Mouse (Mus musculus): ENCODE measurements around the gene Slc2a4. TPM values are rescaled to one million over a fixed set of nuclear protein-coding genes. Genes with fewer than 3 reads are reported as not detected.
"Not testable (repeated sequence)": the region's sequence is repeated elsewhere in the genome, so short reads cannot be mapped to it uniquely, and the experiment has no call there.

Gene Slc2a4
- polyA plus RNA-seq, 1 experiment = 14.1 TPM

- TF ChIP-seq USF1 (IDR thresholded peaks at IDR 0.05; ENCODE audit: low read depth) (no peak), MYOG (IDR thresholded peaks at IDR 0.05; ENCODE audit: control insufficient read depth in 1 of 3, insufficient read depth in 1 of 3, insufficient read length in 2 of 3, low read depth in 2 of 3) (no peak), MAX (IDR thresholded peaks at IDR 0.05; ENCODE audit: low read depth) (no peak), POLR2AphosphoS2 (IDR thresholded peaks at IDR 0.05; ENCODE audit: insufficient read length, low read depth) (no peak), TCF3 (IDR thresholded peaks at IDR 0.05; ENCODE audit: insufficient read length, low read depth) (no peak), TCF12 (IDR thresholded peaks at IDR 0.05; ENCODE audit: insufficient read depth, poor library complexity, severe bottlenecking) (no peak), MYOD1 (IDR thresholded peaks at IDR 0.05; ENCODE audit: control insufficient read depth in 1 of 3, insufficient read length in 2 of 3, low read depth in 2 of 3) (no peak), SRF (IDR thresholded peaks at IDR 0.05; ENCODE audit: control insufficient read depth, insufficient read length, low read depth) (no peak), E2F4 (IDR thresholded peaks at IDR 0.05; ENCODE audit: insufficient read depth) (no peak), POLR2A (IDR thresholded peaks at IDR 0.05; ENCODE audit: insufficient read length, low read depth) (no peak), CEBPB (IDR thresholded peaks at IDR 0.05; ENCODE audit: insufficient read depth, poor library complexity, severe bottlenecking) (no peak)
- Histone ChIP-seq H3ac (ENCODE audit: control insufficient read depth, insufficient read length) (no peak overlapping the region), H3K4me3 (no peak overlapping the region), H3K27me3 (ENCODE audit: control insufficient read depth, insufficient read depth, insufficient read length) (peaks cover 17% of the 10 kb centered on the region), H3K36me3 (ENCODE audit: control insufficient read depth, insufficient read depth) (no peaks in the 10 kb centered on the region), H3K4me2 (ENCODE audit: low read depth) (no peak overlapping the region), H3K79me2 (ENCODE audit: control insufficient read depth, insufficient read depth) (no peaks in the 10 kb centered on the region)
Observed at GRCm38 (mm10) chr11:69932254-69932653, 15.7 kb downstream of the Slc2a4 start.

DNA sequence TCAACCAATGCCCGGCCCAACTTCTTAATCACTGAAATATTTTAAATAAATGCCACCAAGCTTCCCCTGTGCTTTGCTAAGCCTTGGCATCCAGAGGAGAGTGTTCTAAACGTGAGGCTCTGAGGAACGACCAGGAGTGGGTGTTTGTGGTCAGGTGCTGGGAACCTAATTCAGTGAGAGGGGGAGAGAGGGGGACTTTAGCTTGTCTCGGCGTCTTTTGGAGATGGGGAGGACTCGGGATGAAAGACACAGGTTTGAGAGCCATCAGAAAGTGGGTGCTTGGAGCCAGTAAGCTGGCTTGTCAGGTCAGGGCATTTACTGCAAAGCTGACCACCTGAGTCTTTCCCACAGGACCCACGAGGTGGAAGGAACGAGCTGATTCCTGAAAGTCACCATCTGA lies 16.2 kb downstream of the Slc2a4 start:
- no peak for TF ChIP-seq MYOG (IDR thresholded peaks at IDR 0.05; ENCODE audit: control insufficient read depth in 1 of 3, insufficient read depth in 1 of 3, insufficient read length in 2 of 3, low read depth in 2 of 3)
- TF ChIP-seq USF1 (IDR thresholded peaks at IDR 0.05; ENCODE audit: low read depth) = no peak
- no peak for TF ChIP-seq E2F4 (IDR thresholded peaks at IDR 0.05; ENCODE audit: insufficient read depth)
- no peak for TF ChIP-seq MAX (IDR thresholded peaks at IDR 0.05; ENCODE audit: low read depth)
- no peak for TF ChIP-seq POLR2A (IDR thresholded peaks at IDR 0.05; ENCODE audit: insufficient read length, low read depth)
- no peak for TF ChIP-seq POLR2AphosphoS2 (IDR thresholded peaks at IDR 0.05; ENCODE audit: insufficient read length, low read depth)
- TF ChIP-seq MYOD1 (IDR thresholded peaks at IDR 0.05; ENCODE audit: control insufficient read depth in 1 of 3, insufficient read length in 2 of 3, low read depth in 2 of 3) = no peak
- TF ChIP-seq TCF12 (IDR thresholded peaks at IDR 0.05; ENCODE audit: insufficient read depth, poor library complexity, severe bottlenecking) = no peak
- no peak for TF ChIP-seq CEBPB (IDR thresholded peaks at IDR 0.05; ENCODE audit: insufficient read depth, poor library complexity, severe bottlenecking)
- Histone ChIP-seq H3K4me3 (no peak overlapping the region), H3K4me2 (ENCODE audit: low read depth) (no peak overlapping the region), H3K79me2 (ENCODE audit: control insufficient read depth, insufficient read depth) (no peaks in the 10 kb centered on the region), H3ac (ENCODE audit: control insufficient read depth, insufficient read length) (no peak overlapping the region), H3K27me3 (ENCODE audit: control insufficient read depth, insufficient read depth, insufficient read length) (peaks cover 13% of the 10 kb centered on the region), H3K36me3 (ENCODE audit: control insufficient read depth, insufficient read depth) (no peaks in the 10 kb centered on the region)

DNA sequence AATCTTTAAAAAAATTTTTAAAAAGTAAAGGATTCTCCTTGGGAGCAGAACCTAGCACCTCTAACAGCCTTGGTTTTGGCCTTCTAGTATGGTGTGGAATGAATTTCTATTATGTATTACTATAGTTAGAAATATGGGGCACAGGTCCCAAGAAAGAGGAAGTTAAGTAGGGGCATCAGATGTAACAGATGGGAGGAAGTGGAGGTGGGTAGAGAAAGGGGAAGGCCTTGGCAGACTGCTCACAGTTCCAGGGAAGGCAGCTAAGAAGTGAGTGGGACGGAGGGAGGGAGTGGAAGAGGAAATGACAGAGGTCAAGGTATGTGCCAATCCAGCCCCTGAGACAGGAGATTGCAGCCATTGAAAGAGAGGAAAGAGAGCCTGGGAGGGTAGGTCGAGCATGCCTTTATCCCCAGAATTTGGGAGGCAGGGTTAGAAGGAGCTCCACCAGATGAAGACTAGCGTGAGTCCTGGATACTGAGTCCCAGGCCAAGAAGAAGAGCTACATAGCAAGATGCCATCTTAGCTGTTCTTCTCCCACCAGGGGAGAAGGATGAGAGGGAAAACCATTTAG lies 16.9 kb downstream of the Slc2a4 start:
- Histone ChIP-seq H3K36me3 (ENCODE audit: control insufficient read depth, insufficient read depth) (no peaks in the 10 kb centered on the region), H3K4me3 (no peak overlapping the region), H3ac (ENCODE audit: control insufficient read depth, insufficient read length) (no peak overlapping the region), H3K79me2 (ENCODE audit: control insufficient read depth, insufficient read depth) (no peaks in the 10 kb centered on the region), H3K27me3 (ENCODE audit: control insufficient read depth, insufficient read depth, insufficient read length) (peaks cover 5% of the 10 kb centered on the region), H3K4me2 (ENCODE audit: low read depth) (no peak overlapping the region)
- TF ChIP-seq USF1 (IDR thresholded peaks at IDR 0.05; ENCODE audit: low read depth) = no peak
- no peak for TF ChIP-seq MYOD1 (IDR thresholded peaks at IDR 0.05; ENCODE audit: control insufficient read depth in 1 of 3, insufficient read length in 2 of 3, low read depth in 2 of 3)
- TF ChIP-seq CEBPB (IDR thresholded peaks at IDR 0.05; ENCODE audit: insufficient read depth, poor library complexity, severe bottlenecking) = no peak
- no peak for TF ChIP-seq POLR2AphosphoS2 (IDR thresholded peaks at IDR 0.05; ENCODE audit: insufficient read length, low read depth)
- no peak for TF ChIP-seq REST (IDR thresholded peaks at IDR 0.05; ENCODE audit: insufficient read depth, insufficient read length)
- TF ChIP-seq E2F4 (IDR thresholded peaks at IDR 0.05; ENCODE audit: insufficient read depth) = no peak
- TF ChIP-seq TCF12 (IDR thresholded peaks at IDR 0.05; ENCODE audit: insufficient read depth, poor library complexity, severe bottlenecking) = no peak

- not testable (repeated sequence) for H3K36me3 ChIP-seq (ENCODE audit: control insufficient read depth, insufficient read depth); H3K4me2 ChIP-seq (ENCODE audit: low read depth); H3K79me2 ChIP-seq (ENCODE audit: control insufficient read depth, insufficient read depth); H3K27me3 ChIP-seq (ENCODE audit: control insufficient read depth, insufficient read depth, insufficient read length); H3K4me3 ChIP-seq; H3ac ChIP-seq (ENCODE audit: control insufficient read depth, insufficient read length)
Observed at GRCm38 (mm10) chr11:69930176-69930575, 17.8 kb downstream of the Slc2a4 start.

DNA sequence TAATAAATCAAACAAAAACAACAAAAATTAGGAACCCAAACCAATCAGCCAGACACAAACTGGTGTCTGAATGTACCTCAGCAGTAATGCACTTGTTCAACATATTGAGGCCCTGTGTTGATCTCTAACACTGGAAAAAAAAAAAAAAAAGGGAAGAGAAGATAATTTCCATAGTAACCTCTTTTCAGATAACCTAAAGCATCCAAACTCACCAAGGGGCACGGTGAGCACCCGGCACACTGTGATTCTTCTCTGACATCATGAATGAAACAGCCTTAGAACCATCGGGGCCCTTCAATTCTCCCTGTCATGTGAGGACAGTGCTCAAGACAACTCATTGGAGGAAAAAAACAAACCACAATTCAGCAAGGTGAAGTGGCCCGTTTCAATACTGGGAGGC lies 18.3 kb downstream of the Slc2a4 start:
- no peak overlapping the region for H3K4me2 ChIP-seq (ENCODE audit: low read depth)
- H3K36me3 ChIP-seq (ENCODE audit: control insufficient read depth, insufficient read depth) = no peaks in the 10 kb centered on the region
- no peaks in the 10 kb centered on the region for H3K79me2 ChIP-seq (ENCODE audit: control insufficient read depth, insufficient read depth)
- H3K27me3 ChIP-seq (ENCODE audit: control insufficient read depth, insufficient read depth, insufficient read length) = no peaks in the 10 kb centered on the region
- H3K4me3 ChIP-seq = no peak overlapping the region
- no peak for TF ChIP-seq MAX (IDR thresholded peaks at IDR 0.05; ENCODE audit: low read depth)
- TF ChIP-seq USF1 (IDR thresholded peaks at IDR 0.05; ENCODE audit: low read depth) = no peak
- H3ac ChIP-seq (ENCODE audit: control insufficient read depth, insufficient read length) = no peak overlapping the region

GRCm38 (mm10) chr11:69927501-69927900 lies 20.5 kb downstream of the Slc2a4 start:
- no peak for TF ChIP-seq E2F4 (IDR thresholded peaks at IDR 0.05; ENCODE audit: insufficient read depth)
- TF ChIP-seq MYOG (IDR thresholded peaks at IDR 0.05; ENCODE audit: control insufficient read depth in 1 of 3, insufficient read depth in 1 of 3, insufficient read length in 2 of 3, low read depth in 2 of 3) = no peak
- no peak for TF ChIP-seq MYOD1 (IDR thresholded peaks at IDR 0.05; ENCODE audit: control insufficient read depth in 1 of 3, insufficient read length in 2 of 3, low read depth in 2 of 3)
- no peak for TF ChIP-seq TCF12 (IDR thresholded peaks at IDR 0.05; ENCODE audit: insufficient read depth, poor library complexity, severe bottlenecking)
- TF ChIP-seq SRF (IDR thresholded peaks at IDR 0.05; ENCODE audit: control insufficient read depth, insufficient read length, low read depth) = no peak
- no peak for TF ChIP-seq USF1 (IDR thresholded peaks at IDR 0.05; ENCODE audit: low read depth)
- TF ChIP-seq MAX (IDR thresholded peaks at IDR 0.05; ENCODE audit: low read depth) = no peak
- no peak for TF ChIP-seq CEBPB (IDR thresholded peaks at IDR 0.05; ENCODE audit: insufficient read depth, poor library complexity, severe bottlenecking)
- TF ChIP-seq TCF3 (IDR thresholded peaks at IDR 0.05; ENCODE audit: insufficient read length, low read depth) = no peak
- no peak for TF ChIP-seq POLR2A (IDR thresholded peaks at IDR 0.05; ENCODE audit: insufficient read length, low read depth)
- TF ChIP-seq POLR2AphosphoS2 (IDR thresholded peaks at IDR 0.05; ENCODE audit: insufficient read length, low read depth) = no peak
- no peak for TF ChIP-seq REST (IDR thresholded peaks at IDR 0.05; ENCODE audit: insufficient read depth, insufficient read length)
- no peak overlapping the region for H3K4me3 ChIP-seq
- H3K27me3 ChIP-seq (ENCODE audit: control insufficient read depth, insufficient read depth, insufficient read length) = no peaks in the 10 kb centered on the region
- no peaks in the 10 kb centered on the region for H3K79me2 ChIP-seq (ENCODE audit: control insufficient read depth, insufficient read depth)
- H3K36me3 ChIP-seq (ENCODE audit: control insufficient read depth, insufficient read depth) = no peaks in the 10 kb centered on the region
- H3ac ChIP-seq (ENCODE audit: control insufficient read depth, insufficient read length) = no peak overlapping the region
- H3K4me2 ChIP-seq (ENCODE audit: low read depth) = no peak overlapping the region
